Mouse (Mus musculus): ENCODE measurements around the gene Ttc34. TPM values are rescaled to one million over a fixed set of nuclear protein-coding genes. Genes with fewer than 3 reads are reported as not detected.
A peak's percentile ranks its signal among the peaks of the same experiment; 100 is the strongest.

Gene Ttc34
- polyA plus RNA-seq, 1 experiment from 2014 or later, result 0.30 TPM

- no peaks in the 10 kb centered on the region for H3K27me3 ChIP-seq (ENCODE audit: insufficient read depth, low read length)
- ATAC-seq (replicated peaks; ENCODE audit: low FRiP score, low read depth) (no peak), DNase-seq (ENCODE audit: low spot score) (no peak)
- no peaks in the 10 kb centered on the region for H3K36me3 ChIP-seq (ENCODE audit: insufficient read depth, low read length)
- no peak overlapping the region for H3K4me2 ChIP-seq (ENCODE audit: low read length)
- H3K9ac ChIP-seq (ENCODE audit: low read depth, low read length), result no peak overlapping the region
- WGBS, result 78% methylated on average over 4 of the region's 4 CpGs
- no peak overlapping the region for H3K27ac ChIP-seq
- no peaks in the 10 kb centered on the region for H3K4me1 ChIP-seq (replicated peaks; ENCODE audit: insufficient read depth, low read length)
- no peaks in the 10 kb centered on the region for H3K9me3 ChIP-seq (replicated peaks; ENCODE audit: low read length)
- no peak overlapping the region for H3K4me3 ChIP-seq (replicated peaks; ENCODE audit: low read depth, low read length)
- TF ChIP-seq CTCF (IDR thresholded peaks at IDR 0.05; ENCODE audit: low read depth), result no peak
Measured at GRCm38 (mm10) chr4:154870721-154871120, 33.5 kb downstream of the Ttc34 start.

- ATAC-seq (replicated peaks; ENCODE audit: low FRiP score, low read depth) (peak; percentile 62), DNase-seq (ENCODE audit: low spot score) (peak; percentile 54)
- Histone ChIP-seq H3K9ac (ENCODE audit: low read depth, low read length) (no peak overlapping the region), H3K27ac (no peak overlapping the region), H3K27me3 (ENCODE audit: insufficient read depth, low read length) (no peaks in the 10 kb centered on the region), H3K4me3 (replicated peaks; ENCODE audit: low read depth, low read length) (no peak overlapping the region), H3K4me2 (ENCODE audit: low read length) (0 out of 2 replicates have a peak overlapping the region, but pooled peaks have one; percentile 10), H3K36me3 (ENCODE audit: insufficient read depth, low read length) (no peaks in the 10 kb centered on the region), H3K9me3 (replicated peaks; ENCODE audit: low read length) (no peaks in the 10 kb centered on the region), H3K4me1 (replicated peaks; ENCODE audit: insufficient read depth, low read length) (no peaks in the 10 kb centered on the region)
- TF ChIP-seq CTCF (IDR thresholded peaks at IDR 0.05; ENCODE audit: low read depth), result peak; percentile 47
- WGBS, result 2% methylated on average over 13 of the region's 13 CpGs
Measured at GRCm38 (mm10) chr4:154871757-154872251, 34.5 kb downstream of the Ttc34 start.

GRCm38 (mm10) chr4:154873186-154873585 is 35.9 kb downstream of the Ttc34 start:
- ATAC-seq (replicated peaks; ENCODE audit: low FRiP score, low read depth), result no peak
- 70% methylated on average over 6 of the region's 6 CpGs for WGBS
- H3K4me2 ChIP-seq (ENCODE audit: low read length), result no peak overlapping the region
- no peaks in the 10 kb centered on the region for H3K9me3 ChIP-seq (replicated peaks; ENCODE audit: low read length)
- H3K4me1 ChIP-seq (replicated peaks; ENCODE audit: insufficient read depth, low read length), result no peaks in the 10 kb centered on the region
- H3K9ac ChIP-seq (ENCODE audit: low read depth, low read length), result no peak overlapping the region
- H3K27ac ChIP-seq, result no peak overlapping the region
- H3K36me3 ChIP-seq (ENCODE audit: insufficient read depth, low read length), result no peaks in the 10 kb centered on the region
- H3K27me3 ChIP-seq (ENCODE audit: insufficient read depth, low read length), result no peaks in the 10 kb centered on the region
- no peak overlapping the region for H3K4me3 ChIP-seq (replicated peaks; ENCODE audit: low read depth, low read length)
- no peak for DNase-seq (ENCODE audit: low spot score)
- TF ChIP-seq CTCF (IDR thresholded peaks at IDR 0.05; ENCODE audit: low read depth), result no peak

GRCm38 (mm10) chr4:154877864-154878548 is 40.7 kb downstream of the Ttc34 start:
- H3K4me2 ChIP-seq (ENCODE audit: low read length), result peak overlapping the region; percentile 56
- ATAC-seq (replicated peaks; ENCODE audit: low FRiP score, low read depth) (peak; percentile 93), DNase-seq (ENCODE audit: low spot score) (peak; percentile 97)
- TF ChIP-seq CTCF (IDR thresholded peaks at IDR 0.05; ENCODE audit: low read depth), result peak; percentile 95
- 0 out of 2 replicates have a peak overlapping the region, but pooled peaks have one; percentile 11 for H3K4me3 ChIP-seq (replicated peaks; ENCODE audit: low read depth, low read length)
- no peaks in the 10 kb centered on the region for H3K27me3 ChIP-seq (ENCODE audit: insufficient read depth, low read length)
- peak overlapping the region; percentile 85 for H3K27ac ChIP-seq
- 10% methylated on average over 18 of the region's 18 CpGs for WGBS
- peaks cover 4% of the 10 kb centered on the region; the same call in 1 of the 2 replicates for H3K4me1 ChIP-seq (replicated peaks; ENCODE audit: insufficient read depth, low read length)
- H3K9ac ChIP-seq (ENCODE audit: low read depth, low read length), result no peak overlapping the region
- H3K9me3 ChIP-seq (replicated peaks; ENCODE audit: low read length), result no peaks in the 10 kb centered on the region
- no peaks in the 10 kb centered on the region for H3K36me3 ChIP-seq (ENCODE audit: insufficient read depth, low read length)

- DNase-seq (ENCODE audit: low spot score) (no peak), ATAC-seq (replicated peaks; ENCODE audit: low FRiP score, low read depth) (no peak)
- TF ChIP-seq CTCF (IDR thresholded peaks at IDR 0.05; ENCODE audit: low read depth), result no peak
- Histone ChIP-seq H3K9ac (ENCODE audit: low read depth, low read length) (no peak overlapping the region), H3K27me3 (ENCODE audit: insufficient read depth, low read length) (no peaks in the 10 kb centered on the region), H3K4me3 (replicated peaks; ENCODE audit: low read depth, low read length) (no peak overlapping the region), H3K36me3 (ENCODE audit: insufficient read depth, low read length) (no peaks in the 10 kb centered on the region), H3K4me2 (ENCODE audit: low read length) (no peak overlapping the region), H3K9me3 (replicated peaks; ENCODE audit: low read length) (no peaks in the 10 kb centered on the region), H3K27ac (no peak overlapping the region), H3K4me1 (replicated peaks; ENCODE audit: insufficient read depth, low read length) (peaks cover 4% of the 10 kb centered on the region; the same call in 1 of the 2 replicates)
- WGBS, result 84% methylated on average over 6 of the region's 6 CpGs
Measured at GRCm38 (mm10) chr4:154880730-154881129, 43.5 kb downstream of the Ttc34 start.

GRCm38 (mm10) chr4:154882014-154882659 is 44.9 kb downstream of the Ttc34 start:
- no peaks in the 10 kb centered on the region for H3K27me3 ChIP-seq (ENCODE audit: insufficient read depth, low read length)
- no peak for DNase-seq (ENCODE audit: low spot score)
- no peaks in the 10 kb centered on the region for H3K9me3 ChIP-seq (replicated peaks; ENCODE audit: low read length)
- H3K4me2 ChIP-seq (ENCODE audit: low read length), result no peak overlapping the region
- no peak overlapping the region for H3K9ac ChIP-seq (ENCODE audit: low read depth, low read length)
- ATAC-seq (replicated peaks; ENCODE audit: low FRiP score, low read depth), result no peak
- peaks cover 4% of the 10 kb centered on the region; the same call in 1 of the 2 replicates for H3K4me1 ChIP-seq (replicated peaks; ENCODE audit: insufficient read depth, low read length)
- H3K36me3 ChIP-seq (ENCODE audit: insufficient read depth, low read length), result no peaks in the 10 kb centered on the region
- WGBS, result 19% methylated on average over 13 of the region's 14 CpGs
- H3K4me3 ChIP-seq (replicated peaks; ENCODE audit: low read depth, low read length), result no peak overlapping the region
- TF ChIP-seq CTCF (IDR thresholded peaks at IDR 0.05; ENCODE audit: low read depth), result no peak
- no peak overlapping the region for H3K27ac ChIP-seq

Measured in kidney, postnatal 0 days (tissue).